Mouse (Mus musculus) embryonic stem cell, embryonic (primary cell): Measurements from ENCODE around the gene Srsf3.
"Not testable (repeated sequence)": the region's sequence is repeated elsewhere in the genome, so short reads cannot be mapped to it uniquely, and the experiment has no call there.

ENCODE experiments used
- CTCF ChIA-PET, 4 experiments: fragments of 300-600 bp in 2 of 4; fragments of 350-600 bp in 2 of 4; sonication (Branson Sonifier 250); formaldehyde crosslinking; loops; one replicate each; lab custom pipeline; 2022; ENCODE audit warnings: inconsistent platforms in 2 of 4; lab: Charles Lee
- POLR2A ChIA-PET, 4 experiments: fragments of 300-600 bp in 2 of 4; fragments of 350-600 bp in 2 of 4; sonication (Branson Sonifier 250); formaldehyde crosslinking; loops; one replicate each; lab custom pipeline; 2022; ENCODE audit warnings: antibody characterized with exemption in 4 of 4, inconsistent platforms in 1 of 4; lab: Charles Lee

Srsf3 gene

GRCm38 (mm10) chr17:29026652-29027356, 5.6 kb upstream of the Srsf3 start:
- CTCF ChIA-PET, result interaction anchor here in 3 of 4 experiments (0.6 to 6.1 kb wide), 7 partner anchors 11 to 67 kb away, joined by 3 to 31 read pairs (median 5); no protein-coding TSS in a partner anchor
- POLR2A ChIA-PET, result interaction anchor here (0.5 to 20.2 kb wide), 38 partner anchors 9 to 320 kb away, joined by 3 to 392 read pairs (median 5); partner anchors contain the start of gene Stk38 (in 3 of the 4)

GRCm38 (mm10) chr17:29030321-29031034, 1.9 kb upstream of the Srsf3 start:
- POLR2A ChIA-PET, result interaction anchor here in 3 of 4 experiments (0.6 to 20.2 kb wide), 35 partner anchors 9 to 225 kb away, joined by 3 to 392 read pairs (median 18); partner anchors contain the start of genes Stk38 (in 2 of the 3) and Cdkn1a (in 1 of the 3)
- CTCF ChIA-PET, result interaction anchor here in 2 of 4 experiments (0.6 to 2.0 kb wide), 6 partner anchors 13 to 375 kb away, joined by 3 to 11 read pairs (median 5); no protein-coding TSS in a partner anchor

- CTCF ChIA-PET, result interaction anchor here in 2 of 4 experiments (0.7 to 2.0 kb wide), 6 partner anchors 14 to 140 kb away, joined by 3 to 11 read pairs (median 6); no protein-coding TSS in a partner anchor
- POLR2A ChIA-PET, result interaction anchor here (0.5 to 20.2 kb wide), 96 partner anchors 8 to 701 kb away, joined by 3 to 392 read pairs (median 7); partner anchors contain the start of genes Cdkn1a (in 3 of the 4), Stk38 (in 3 of the 4), Fgd2 (in 1 of the 4) and Mtch1 (in 1 of the 4)
Measured at GRCm38 (mm10) chr17:29031085-29031711, 1.2 kb upstream of the Srsf3 start.

- ChIA-PET POLR2A (interaction anchor here (0.5 to 20.2 kb wide), 192 partner anchors 9 to 715 kb away, joined by 3 to 392 read pairs (median 5); partner anchors contain the start of genes Stk38 (in 4 of the 4), Cdkn1a (in 3 of the 4), Kctd20 (in 2 of the 4) and Mtch1 (in 2 of the 4)), CTCF (interaction anchor here in 3 of 4 experiments (0.6 to 2.0 kb wide), 11 partner anchors 10 to 494 kb away, joined by 3 to 11 read pairs (median 3); no protein-coding TSS in a partner anchor)
Measured at GRCm38 (mm10) chr17:29031771-29032273, 606 bp upstream of the Srsf3 start.

- POLR2A ChIA-PET, result interaction anchor here (0.6 to 2.6 kb wide), 27 partner anchors 9 to 154 kb away, joined by 3 to 27 read pairs (median 4); partner anchors contain the start of genes Cdkn1a (in 1 of the 4) and Stk38 (in 1 of the 4)
- CTCF ChIA-PET, result no interaction called here
Measured at GRCm38 (mm10) chr17:29033569-29034061, 1.2 kb downstream of the Srsf3 start.

GRCm38 (mm10) chr17:29034264-29034663, 1.8 kb downstream of the Srsf3 start:
- CTCF ChIA-PET, result no interaction called here
- POLR2A ChIA-PET, result interaction anchor here (0.5 to 2.5 kb wide), 28 partner anchors 8 to 411 kb away, joined by 3 to 27 read pairs (median 4); partner anchors contain the start of genes Cdkn1a (in 1 of the 4) and Stk38 (in 1 of the 4)

GRCm38 (mm10) chr17:29035506-29035905, 3.1 kb downstream of the Srsf3 start:
- POLR2A ChIA-PET, result interaction anchor here in 2 of 4 experiments (0.8 to 2.5 kb wide), 11 partner anchors 9 to 58 kb away, joined by 3 to 27 read pairs (median 6); partner anchors contain the start of genes Cdkn1a (in 1 of the 2) and Stk38 (in 1 of the 2)

GRCm38 (mm10) chr17:29039351-29039750, 6.9 kb downstream of the Srsf3 start:
- CTCF ChIA-PET, result interaction anchor here in 2 of 4 experiments (0.8 to 2.1 kb wide), 3 partner anchors 10 to 132 kb away, joined by 3 to 7 read pairs (median 3); no protein-coding TSS in a partner anchor
- POLR2A ChIA-PET, result interaction anchor here (0.6 to 40.2 kb wide), 56 partner anchors 9 to 913 kb away, joined by 3 to 2765 read pairs (median 5); partner anchors contain the start of genes Cdkn1a (in 2 of the 4), Srsf3 (in 2 of the 4), Stk38 (in 2 of the 4) and Tead3 (in 1 of the 4)

More at GRCm38 (mm10) chr17:29035506-29035905, 3.1 kb downstream of the Srsf3 start:
- CTCF ChIA-PET, result no interaction called here

- CTCF ChIA-PET, result not testable (repeated sequence)
- POLR2A ChIA-PET, result interaction anchor here in 3 of 4 experiments (0.6 to 40.2 kb wide), 22 partner anchors 7 to 659 kb away, joined by 3 to 2765 read pairs (median 14); partner anchors contain the start of genes Srsf3 (in 3 of the 3), Cdkn1a (in 2 of the 3) and Stk38 (in 1 of the 3)
Measured at GRCm38 (mm10) chr17:29041632-29042031, 9.2 kb downstream of the Srsf3 start.

- ChIA-PET POLR2A (interaction anchor here in 3 of 4 experiments (0.8 to 40.2 kb wide), 20 partner anchors 8 to 226 kb away, joined by 3 to 2765 read pairs (median 28); partner anchors contain the start of genes Srsf3 (in 3 of the 3), Cdkn1a (in 2 of the 3), BC004004 (in 1 of the 3) and Stk38 (in 1 of the 3)), CTCF (interaction anchor here in 1 of 4 experiments (0.6 kb wide), 1 partner anchor 259 kb away, joined by 6 read pairs; no protein-coding TSS in a partner anchor)
Measured at GRCm38 (mm10) chr17:29042569-29042968, 10.1 kb downstream of the Srsf3 start.

GRCm38 (mm10) chr17:29043583-29043982, 11.2 kb downstream of the Srsf3 start:
- ChIA-PET POLR2A (interaction anchor here (0.5 to 40.2 kb wide), 39 partner anchors 9 to 414 kb away, joined by 3 to 2765 read pairs (median 8); partner anchors contain the start of genes Srsf3 (in 4 of the 4), Stk38 (in 3 of the 4), Cdkn1a (in 2 of the 4) and BC004004 (in 1 of the 4)), CTCF (interaction anchor here in 3 of 4 experiments (1.3 to 3.5 kb wide), 6 partner anchors 15 to 202 kb away, joined by 3 to 33 read pairs (median 7); no protein-coding TSS in a partner anchor)

GRCm38 (mm10) chr17:29044146-29044924, 11.9 kb downstream of the Srsf3 start:
- ChIA-PET CTCF (interaction anchor here (0.6 to 3.5 kb wide), 31 partner anchors 10 to 420 kb away, joined by 3 to 33 read pairs (median 4); partner anchors contain the start of genes BC004004 (in 1 of the 4) and Cdkn1a (in 1 of the 4)), POLR2A (interaction anchor here (0.5 to 40.2 kb wide), 75 partner anchors 7 to 499 kb away, joined by 3 to 2765 read pairs (median 5); partner anchors contain the start of genes Srsf3 (in 3 of the 4), Stk38 (in 3 of the 4) and Cdkn1a (in 2 of the 4))

GRCm38 (mm10) chr17:29044925-29045319, 12.5 kb downstream of the Srsf3 start:
- POLR2A ChIA-PET, result interaction anchor here (0.6 to 40.2 kb wide), 74 partner anchors 8 to 498 kb away, joined by 3 to 2765 read pairs (median 5); partner anchors contain the start of genes Srsf3 (in 3 of the 4), Cdkn1a (in 2 of the 4) and Stk38 (in 2 of the 4)
- CTCF ChIA-PET, result interaction anchor here (0.6 to 3.5 kb wide), 31 partner anchors 10 to 419 kb away, joined by 3 to 33 read pairs (median 4); partner anchors contain the start of genes BC004004 (in 1 of the 4), Cdkn1a (in 1 of the 4) and Srsf3 (in 1 of the 4)

- POLR2A ChIA-PET, result interaction anchor here (0.6 to 40.2 kb wide), 58 partner anchors 8 to 448 kb away, joined by 3 to 2765 read pairs (median 6); partner anchors contain the start of genes Srsf3 (in 3 of the 4), Cdkn1a (in 2 of the 4) and Stk38 (in 1 of the 4)
- CTCF ChIA-PET, result interaction anchor here (0.6 to 3.5 kb wide), 17 partner anchors 14 to 325 kb away, joined by 3 to 33 read pairs (median 5); partner anchors contain the start of genes BC004004 (in 1 of the 4), Cdkn1a (in 1 of the 4) and Srsf3 (in 1 of the 4)
Measured at GRCm38 (mm10) chr17:29045741-29046530, 13.5 kb downstream of the Srsf3 start.
